Mouse (Mus musculus) liver, embryonic 14.5 days (tissue): Measurements from ENCODE around the gene Itpk1.

Experiments used
- CTCF ChIP-seq: IDR thresholded peaks from 2 replicates; pipeline ENCODE4 v1.5.1; 2016; ENCODE audit warnings: antibody characterized with exemption, low read depth, control low read depth
- EP300 ChIP-seq: IDR thresholded peaks from 2 replicates; pipeline ENCODE4 v1.6.1; 2016; ENCODE audit warnings: antibody characterized with exemption, low read depth

- TF ChIP-seq CTCF (no peak), EP300 (no peak)
Measured at GRCm38 (mm10) chr12:102743036-102743588, 38.4 kb upstream of the Itpk1 start.
